Mouse (Mus musculus) left cerebral cortex, postnatal 36 days (tissue): ENCODE data around the gene Actg1. TPM values are rescaled to one million over a fixed set of nuclear protein-coding genes. Genes with fewer than 3 reads are reported as not detected.

ENCODE experiments used
- DNase-seq, 2 experiments: peaks; one replicate each; pipeline ENCODE4 v3.0.0; 2021 to 2022; ENCODE audit warnings: low spot score in 2 of 2, mixed read lengths in 1 of 2
- intact Hi-C: fragments of 180-260 bp; cut with DNase I; formaldehyde crosslinking; loops from one replicate; pipeline ENCODE4 v1.15.1; 2025
- microRNA-seq: library from miRNA; unstranded; fragments of <30 nt; microRNA quantifications from one replicate; pipeline ENCODE4 v1.2.0, GENCODE M21; 2022
- total RNA-seq, 2 experiments: library from RNA; stranded (reverse); gene quantifications; 2 replicates each; pipeline ENCODE4 v1.2.3; 2021

Actg1 gene
- total RNA-seq, 2 experiments from 2014 or later: 1,144 to 1,299 TPM

- intact Hi-C loops: no loop called here
Observed at GRCm38 (mm10) chr11:120298441-120299141, 49.8 kb downstream of the Actg1 start.

GRCm38 (mm10) chr11:120297767-120298166 is 50.6 kb downstream of the Actg1 start:
- intact Hi-C loops: no loop called here
- no peak for DNase-seq

More at GRCm38 (mm10) chr11:120298441-120299141, 49.8 kb downstream of the Actg1 start:
- no peak for DNase-seq

- no peak for DNase-seq
- intact Hi-C loops: no loop called here
Observed at GRCm38 (mm10) chr11:120296305-120297144, 51.8 kb downstream of the Actg1 start.

Small RNA genes lying within 50 kb of the gene (microRNA-seq; reads per million reads assigned to microRNA genes)
- not detected for gene Gm23419
- gene Mir6935: 1.0 reads per million

Other genes starting within 250 kb of the Actg1 start
- 10 to 100 TPM; 14.3 to 16.6 TPM for gene Tepsin, start 249.8 kb downstream of the Actg1 start, total RNA-seq
- 10 to 100 TPM; 33.3 to 49.5 TPM for gene Ndufaf8, start 249.6 kb downstream of the Actg1 start, total RNA-seq
- gene Slc38a10, start 197.2 kb downstream of the Actg1 start, total RNA-seq: 10 to 100 TPM; 80.8 to 86.4 TPM
- gene Bahcc1, start 115.6 kb downstream of the Actg1 start, total RNA-seq: 10 to 100 TPM; 15.3 to 20.9 TPM
- under 1 TPM; 0.25 to 0.72 TPM for gene Fscn2, start 13.0 kb upstream of the Actg1 start, total RNA-seq
- gene Faap100, start 30.2 kb upstream of the Actg1 start, total RNA-seq: 10 to 100 TPM; 12.8 to 16.4 TPM
- gene Nploc4, start 89.2 kb upstream of the Actg1 start, total RNA-seq: 10 to 100 TPM; 65.3 to 77.0 TPM
- gene Tspan10, start 94.1 kb upstream of the Actg1 start, total RNA-seq: 1 to 10 TPM in 1 of 2 experiments, not detected in 1; 1.8 TPM
- under 1 TPM; 0.37 to 0.66 TPM for gene Pde6g, start 105.0 kb upstream of the Actg1 start, total RNA-seq
- gene Oxld1, start 109.5 kb upstream of the Actg1 start, total RNA-seq: 10 to 100 TPM; 14.3 to 20.6 TPM
- gene Ccdc137, start 109.6 kb upstream of the Actg1 start, total RNA-seq: 10 to 100 TPM; 19.9 to 29.4 TPM
- gene Arl16, start 119.1 kb upstream of the Actg1 start, total RNA-seq: 10 to 100 TPM; 49.3 to 55.0 TPM
- 10 to 100 TPM; 75.6 to 78.5 TPM for gene Mrpl12, start 136.1 kb upstream of the Actg1 start, total RNA-seq
- gene Slc25a10, start 143.3 kb upstream of the Actg1 start, total RNA-seq: 10 to 100 TPM; 18.2 to 21.9 TPM
- gene Gcgr, start 182.2 kb upstream of the Actg1 start, total RNA-seq: not detected
- 10 to 100 TPM; 73.4 to 91.7 TPM for gene Mcrip1, start 201.2 kb upstream of the Actg1 start, total RNA-seq
- gene Ppp1r27, start 202.6 kb upstream of the Actg1 start, total RNA-seq: not detected
- gene P4hb, start 224.7 kb upstream of the Actg1 start, total RNA-seq: 100 to 1,000 TPM; 122 to 126 TPM
- 100 to 1,000 TPM; 304 to 344 TPM for gene Arhgdia, start 233.1 kb upstream of the Actg1 start, total RNA-seq
- 10 to 100 TPM; 59.7 to 67.5 TPM for gene Alyref, start 249.8 kb upstream of the Actg1 start, total RNA-seq
- gene Anapc11, start 249.9 kb upstream of the Actg1 start, total RNA-seq: 10 to 100 TPM; 91.4 to 99.7 TPM